Mouse (Mus musculus) lung, postnatal 0 days (tissue): ENCODE measurements around the gene Wdr62. TPM values are rescaled to one million over a fixed set of nuclear protein-coding genes. Genes with fewer than 3 reads are reported as not detected.
A peak's percentile ranks its signal among the peaks of the same experiment; 100 is the strongest.

Source experiments
- ATAC-seq: fragments of 200-750 bp; cut with Nextera tagmentation; 2 replicates; pipeline ENCODE4 v1.8.0; 2017; ENCODE audit warnings: moderate library complexity
- DNase-seq: peaks from one replicate; pipeline ENCODE4 v3.0.0-alpha.2; 2016; ENCODE audit warnings: low spot score
- H3K27ac ChIP-seq: fragments of 300-500 bp; sonication (generic); 2 replicates; pipeline ENCODE4 v1.5.1; 2014; ENCODE audit warnings: antibody characterized with exemption, mild to moderate bottlenecking, low read length, mixed read lengths
- H3K27me3 ChIP-seq: fragments of 300-500 bp; sonication (generic); replicated peaks from 2 replicates; pipeline ENCODE4 v1.6.1; 2014; ENCODE audit warnings: low read length, mixed read lengths; ENCODE audit not compliant: insufficient read depth
- H3K36me3 ChIP-seq: fragments of 300-500 bp; sonication (generic); 2 replicates; pipeline ENCODE4 v1.6.1; 2014; ENCODE audit warnings: low read length, mixed read lengths; ENCODE audit not compliant: insufficient read depth
- H3K4me1 ChIP-seq: fragments of 300-500 bp; sonication (generic); 2 replicates; pipeline ENCODE4 v1.6.1; 2014; ENCODE audit warnings: antibody characterized with exemption, low read depth, low read length, mixed read lengths; ENCODE audit not compliant: insufficient read depth
- H3K4me2 ChIP-seq: fragments of 300-500 bp; sonication (generic); replicated peaks from 2 replicates; pipeline ENCODE4 v1.6.1; 2014; ENCODE audit warnings: low read depth, mild to moderate bottlenecking, low read length, moderate library complexity, mixed read lengths
- H3K4me3 ChIP-seq: fragments of 300-500 bp; sonication (generic); 2 replicates; pipeline ENCODE4 v1.5.1; 2014; ENCODE audit warnings: low read depth, low read length
- H3K9ac ChIP-seq: fragments of 300-500 bp; sonication (generic); replicated peaks from 2 replicates; pipeline ENCODE4 v1.6.1; 2014; ENCODE audit warnings: low read depth, mild to moderate bottlenecking
- H3K9me3 ChIP-seq: fragments of 300-500 bp; sonication (generic); 2 replicates; pipeline ENCODE4 v1.6.1; 2016; ENCODE audit warnings: low read length, mixed read lengths
- CTCF ChIP-seq: IDR thresholded peaks from 2 replicates; pipeline ENCODE4 v1.5.1; 2016; ENCODE audit warnings: antibody characterized with exemption, mild to moderate bottlenecking
- EP300 ChIP-seq: IDR thresholded peaks from 2 replicates; pipeline ENCODE4 v1.6.1; 2016; ENCODE audit warnings: antibody characterized with exemption, mild to moderate bottlenecking, control low read depth
- WGBS: fragments of 180-500 bp; shearing (Covaris S2); extraction: QIAGEN DNeasy Blood & Tissue Kit; methylation state at CpG from one replicate; pipeline ENCODE4 v1.1.7; 2014; 5-methylcytosine and 5-hydroxymethylcytosine counted together
- polyA plus RNA-seq: library from polyadenylated mRNA; unstranded; fragments of >200 nt; fragmentation: Nextera tagmentation; extraction: Ambion mirVana; gene quantifications from 2 replicates; pipeline ENCODE4 v1.2.1, GENCODE M21; 2015

Wdr62 gene
- polyA plus RNA-seq, 1 experiment from 2014 or later: 2.7 TPM

DNA sequence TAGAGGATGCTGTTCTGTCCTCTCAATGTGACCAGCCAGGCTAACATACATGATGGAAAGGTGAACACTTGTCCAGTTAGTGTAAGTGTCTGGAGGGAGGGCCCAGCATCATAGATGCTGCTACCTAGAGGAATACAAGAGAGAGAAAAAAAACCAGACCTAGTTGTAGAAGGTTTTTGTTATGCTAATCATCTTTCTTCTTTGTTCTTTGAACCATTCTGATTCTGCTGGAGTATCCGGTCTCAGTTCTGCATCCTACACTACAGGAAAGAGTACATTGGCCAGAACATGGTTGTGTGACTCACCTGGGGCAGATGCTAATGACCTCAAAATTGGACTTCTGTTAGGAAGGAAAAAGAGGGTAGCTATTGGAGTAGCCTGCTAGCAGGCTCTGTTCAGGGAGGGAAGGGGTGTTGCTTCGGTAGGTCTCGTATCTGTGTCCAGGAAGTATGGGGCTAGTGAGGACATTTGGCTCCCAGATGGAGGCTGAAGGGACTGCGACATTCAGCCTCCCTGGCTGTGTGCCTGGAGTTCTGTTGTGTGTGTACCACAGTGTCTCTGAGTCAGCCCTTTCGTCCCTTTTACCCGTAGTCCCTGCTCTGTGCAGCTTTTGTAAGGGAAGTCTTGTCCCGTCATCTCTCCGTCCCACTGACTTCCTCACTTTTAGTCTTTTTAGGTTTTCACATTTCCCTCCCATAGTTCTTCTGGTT is 6.6 kb upstream of the Wdr62 start:
- Histone ChIP-seq H3K4me2 (no peak overlapping the region), H3K9ac (no peak overlapping the region), H3K9me3 (no peaks in the 10 kb centered on the region), H3K27me3 (no peaks in the 10 kb centered on the region), H3K4me3 (no peak overlapping the region), H3K27ac (no peak overlapping the region), H3K36me3 (no peaks in the 10 kb centered on the region), H3K4me1 (no peaks in the 10 kb centered on the region)
- 57% methylated on average over 8 of the region's 8 CpGs for WGBS
- TF ChIP-seq EP300: no peak
- TF ChIP-seq CTCF: no peak
- ATAC-seq: no peak
- peak; percentile 17 for DNase-seq

DNA sequence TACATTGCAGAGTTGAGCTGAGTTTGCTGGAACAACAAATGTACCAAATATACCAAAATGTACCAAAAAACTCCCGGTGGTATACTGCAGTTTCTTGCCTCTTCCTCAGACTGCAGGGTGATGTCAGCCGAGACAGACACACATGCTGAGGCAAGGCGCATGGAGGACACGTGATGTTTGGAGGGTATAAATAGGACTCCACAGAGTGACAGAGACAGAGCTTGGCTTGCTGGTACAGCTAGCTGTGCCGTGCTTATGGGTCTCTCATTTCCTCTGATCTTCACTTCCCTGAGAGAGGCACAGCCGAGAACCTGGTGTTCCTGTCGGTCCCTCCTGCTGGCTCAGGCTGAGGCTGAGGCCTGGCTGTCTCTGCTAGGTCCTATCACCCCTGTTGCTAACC is 2.5 kb upstream of the Wdr62 start:
- no peak for ATAC-seq
- DNase-seq: no peak
- 69% methylated on average over 7 of the region's 7 CpGs for WGBS

DNA sequence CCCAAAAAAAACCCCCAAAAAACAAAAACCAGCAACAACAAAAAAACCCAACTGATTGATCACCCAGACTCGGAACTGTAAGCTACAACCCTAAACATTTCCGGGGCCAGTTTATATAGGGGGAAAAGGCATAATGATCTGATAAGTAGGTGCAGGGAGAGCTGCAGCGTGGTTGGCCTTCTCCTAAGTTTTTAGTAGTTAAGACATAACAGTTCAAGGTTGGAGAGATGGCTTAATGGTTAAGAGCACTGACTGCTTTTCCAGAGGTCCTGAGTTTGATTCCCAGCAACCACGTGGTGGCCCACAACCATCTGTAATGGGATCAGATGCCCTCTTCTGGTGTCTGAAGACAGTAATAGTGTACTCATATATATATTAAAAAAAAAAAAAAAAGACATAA is 1.3 kb upstream of the Wdr62 start:
- H3K4me3 ChIP-seq: no peak overlapping the region
- H3K9me3 ChIP-seq: no peaks in the 10 kb centered on the region
- TF ChIP-seq CTCF (no peak), EP300 (no peak)
- 59% methylated on average over 4 of the region's 4 CpGs for WGBS
- no peak overlapping the region for H3K4me2 ChIP-seq
- H3K36me3 ChIP-seq: no peaks in the 10 kb centered on the region
- DNase-seq (no peak), ATAC-seq (no peak)
- no peak overlapping the region for H3K9ac ChIP-seq
- 0 out of 2 replicates have a peak overlapping the region, but pooled peaks have one; percentile 98 for H3K27ac ChIP-seq
- H3K27me3 ChIP-seq: no peaks in the 10 kb centered on the region
- 0 out of 2 replicates have a peak, but pooled peaks cover 2% of the 10 kb centered on the region for H3K4me1 ChIP-seq

More for the DNA sequence above, 2.5 kb upstream of the Wdr62 start:
- Histone ChIP-seq H3K9ac (no peak overlapping the region), H3K9me3 (no peaks in the 10 kb centered on the region), H3K4me2 (no peak overlapping the region), H3K36me3 (no peaks in the 10 kb centered on the region), H3K4me3 (no peak overlapping the region), H3K27ac (no peak overlapping the region), H3K27me3 (no peaks in the 10 kb centered on the region), H3K4me1 (0 out of 2 replicates have a peak, but pooled peaks cover 2% of the 10 kb centered on the region)
- TF ChIP-seq EP300: no peak
- TF ChIP-seq CTCF: no peak

DNA sequence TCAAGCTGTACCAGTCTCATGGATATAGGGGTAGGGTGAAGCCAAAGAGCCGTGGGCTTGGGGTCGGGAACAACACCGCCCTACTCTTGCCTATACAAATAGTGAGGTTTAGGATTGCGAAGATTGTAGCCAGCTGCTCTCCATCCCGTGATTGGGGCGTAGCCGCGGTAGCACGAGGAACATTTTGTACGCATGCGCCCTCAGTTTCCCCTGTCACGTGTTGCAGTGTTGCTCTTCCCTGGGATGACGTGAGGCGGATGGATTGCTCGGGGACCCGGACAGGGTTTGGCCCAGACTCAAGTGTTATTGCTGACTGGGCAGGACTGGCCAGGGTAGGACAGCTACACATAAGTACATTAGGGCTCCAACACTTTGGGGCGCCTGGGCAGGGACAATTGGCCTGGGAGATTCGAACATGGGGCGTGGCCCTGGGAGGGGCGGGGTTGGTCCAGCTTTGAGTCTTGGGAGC is 485 bp upstream of the Wdr62 start:
- ATAC-seq (peak; percentile 92), DNase-seq (peak; percentile 99)
- Histone ChIP-seq H3K27ac (peak overlapping the region; percentile 98), H3K27me3 (no peaks in the 10 kb centered on the region), H3K4me3 (peak overlapping the region; percentile 67), H3K4me1 (0 out of 2 replicates have a peak, but pooled peaks cover 2% of the 10 kb centered on the region), H3K36me3 (no peaks in the 10 kb centered on the region), H3K9ac (no peak overlapping the region), H3K4me2 (peak overlapping the region; percentile 80), H3K9me3 (no peaks in the 10 kb centered on the region)
- peak; percentile 82 for TF ChIP-seq EP300
- TF ChIP-seq CTCF: no peak
- WGBS: under 1% methylated on average over 20 of the region's 20 CpGs

DNA sequence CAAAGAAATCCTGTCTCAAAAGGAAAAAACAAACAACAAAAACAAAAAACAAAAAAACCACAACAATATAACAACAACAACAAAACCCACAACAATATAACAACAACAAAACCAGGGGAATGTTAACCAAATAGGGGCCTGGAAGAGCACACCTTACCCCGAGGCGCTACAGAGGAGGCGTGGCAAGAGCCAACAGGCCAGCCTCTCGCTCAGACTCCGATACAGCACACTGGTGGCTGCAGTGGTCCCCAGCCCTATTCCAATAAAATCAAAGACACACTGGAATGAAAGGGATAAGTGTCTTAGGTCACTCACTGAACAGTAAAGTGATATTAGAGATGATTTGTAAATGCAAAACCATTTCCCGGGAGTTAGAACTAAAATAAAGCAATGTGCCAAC is 683 bp downstream of the Wdr62 start:
- Histone ChIP-seq H3K9ac (no peak overlapping the region), H3K27me3 (no peaks in the 10 kb centered on the region), H3K27ac (no peak overlapping the region), H3K4me1 (0 out of 2 replicates have a peak, but pooled peaks cover 2% of the 10 kb centered on the region), H3K9me3 (no peaks in the 10 kb centered on the region), H3K4me2 (peak overlapping the region; percentile 80), H3K36me3 (no peaks in the 10 kb centered on the region), H3K4me3 (peak overlapping the region; percentile 67)
- ATAC-seq (no peak), DNase-seq (peak; percentile 18)
- WGBS: 0% methylated on average over 6 of the region's 6 CpGs
- no peak for TF ChIP-seq CTCF

DNA sequence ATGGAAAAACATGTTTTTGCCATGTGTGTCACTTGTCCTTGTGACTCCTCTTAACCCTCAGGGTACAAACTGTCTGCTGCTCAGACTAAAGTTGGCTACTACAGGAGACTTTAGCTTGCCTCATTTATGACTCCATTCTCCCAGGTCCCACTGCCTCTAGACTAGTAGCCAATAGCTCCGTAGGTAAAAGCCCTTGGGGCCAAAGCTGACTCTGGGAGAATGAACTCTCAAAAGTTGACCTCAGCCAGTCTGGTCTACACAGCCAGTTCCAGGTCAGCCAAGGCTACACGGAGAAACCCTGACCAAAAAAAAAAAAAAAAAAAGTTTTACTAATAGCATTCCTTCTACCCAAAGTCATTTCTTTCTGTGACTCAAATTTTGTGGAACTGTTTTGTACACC is 1.3 kb downstream of the Wdr62 start:
- Histone ChIP-seq H3K9ac (no peak overlapping the region), H3K27ac (no peak overlapping the region), H3K4me1 (0 out of 2 replicates have a peak, but pooled peaks cover 2% of the 10 kb centered on the region), H3K36me3 (no peaks in the 10 kb centered on the region), H3K4me3 (no peak overlapping the region), H3K9me3 (no peaks in the 10 kb centered on the region), H3K4me2 (no peak overlapping the region), H3K27me3 (no peaks in the 10 kb centered on the region)
- TF ChIP-seq EP300 (no peak), CTCF (no peak)
- no peak for ATAC-seq
- WGBS: 37% methylated on average over 2 of the region's 2 CpGs
- no peak for DNase-seq
